Mouse (Mus musculus) regulatory T cell (primary cell): Measurements from ENCODE around the gene Snx25.

ENCODE experiments used
- in situ Hi-C: fragments of 300-600 bp; cut with MboI, MseI; formaldehyde crosslinking; loops from one replicate; pipeline ENCODE4 v1.15.1; 2025; ENCODE audit warnings: high pct_unique_total_duplicates

Snx25 gene

DNA sequence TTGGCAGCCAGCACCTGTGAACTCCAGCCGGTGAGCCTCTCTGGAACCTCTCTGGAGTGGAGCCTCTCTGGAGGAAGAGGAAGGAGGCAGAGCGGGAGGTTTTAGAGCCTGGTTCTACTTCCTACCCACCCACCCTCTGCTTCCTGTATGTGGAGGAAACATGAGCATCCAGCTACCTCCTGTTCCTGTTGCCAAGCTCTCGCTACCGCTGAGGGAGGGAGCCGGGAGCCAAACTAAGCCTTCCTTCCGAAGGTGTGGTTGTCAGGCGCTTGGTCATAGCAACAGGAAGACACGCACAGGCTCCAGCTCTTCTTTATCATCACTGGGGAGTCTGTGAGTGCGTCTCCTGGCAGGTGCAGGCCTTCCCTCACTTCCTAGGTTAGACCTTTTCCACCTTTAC, 129.8 kb downstream of the Snx25 start:
- in situ Hi-C loops: no loop called here

DNA sequence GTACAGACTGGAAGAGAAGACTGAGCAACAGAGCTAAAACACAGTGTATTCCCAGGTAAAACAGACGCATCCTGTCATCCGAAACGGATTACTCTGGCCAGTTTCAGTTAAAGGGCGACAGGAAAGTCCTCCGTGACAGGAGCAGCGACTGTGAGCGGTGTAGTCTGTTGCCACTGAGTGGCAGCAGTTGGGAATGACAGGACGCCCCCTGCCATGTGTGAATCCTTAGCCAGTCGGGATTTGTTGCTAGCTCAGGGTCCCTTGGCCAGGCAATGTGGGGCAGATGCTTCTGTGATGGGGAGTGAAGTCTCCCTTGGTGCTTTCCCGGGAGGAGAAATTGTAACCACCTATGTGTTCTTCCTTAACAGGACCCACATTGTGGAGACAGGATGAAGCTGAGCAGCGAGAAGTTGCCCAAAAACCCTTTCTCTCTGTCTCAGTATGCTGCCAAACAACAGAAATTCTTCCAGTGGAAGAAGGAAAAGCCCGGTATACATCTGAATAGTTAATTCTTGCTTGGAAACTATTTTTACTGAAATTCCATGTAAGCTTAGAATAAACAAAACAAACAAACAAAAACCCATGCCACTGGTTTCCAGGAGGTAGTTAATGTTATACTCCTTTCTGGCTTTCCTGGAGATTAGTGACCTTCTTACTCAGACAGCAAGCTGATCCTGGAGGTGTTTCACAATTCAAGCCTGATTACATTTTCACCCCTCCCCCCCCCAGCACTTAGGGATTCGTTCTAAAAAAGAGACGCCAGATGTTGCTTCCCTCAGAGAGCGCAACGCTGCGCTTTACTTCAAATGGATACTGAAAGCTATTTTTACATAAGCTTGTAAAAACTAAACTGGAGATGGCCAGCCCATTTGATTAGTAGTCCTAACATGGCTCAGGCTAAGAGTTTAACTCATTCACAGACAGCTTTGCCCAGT, 140.9 kb downstream of the Snx25 start:
- in situ Hi-C loops: no loop called here

DNA sequence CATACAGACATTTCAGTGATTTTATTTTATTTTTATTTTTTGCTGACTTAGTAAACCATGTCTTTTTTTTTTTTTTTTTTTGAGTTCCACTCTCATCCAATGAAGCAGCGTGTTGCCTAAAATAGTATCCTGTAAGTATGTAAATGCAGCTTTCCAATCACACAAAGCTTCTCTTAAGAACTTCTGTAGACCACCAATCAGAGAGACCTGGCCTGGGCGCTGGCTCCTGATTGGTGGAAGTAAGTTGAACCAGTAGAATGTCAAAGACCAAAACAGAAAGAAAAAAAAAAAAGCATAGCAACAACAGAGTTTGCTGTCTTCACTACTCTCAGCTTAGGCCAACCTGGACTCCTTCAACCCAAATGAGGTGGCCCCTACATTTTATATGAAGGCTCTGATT, 141.7 kb downstream of the Snx25 start:
- in situ Hi-C loops: no loop called here

DNA sequence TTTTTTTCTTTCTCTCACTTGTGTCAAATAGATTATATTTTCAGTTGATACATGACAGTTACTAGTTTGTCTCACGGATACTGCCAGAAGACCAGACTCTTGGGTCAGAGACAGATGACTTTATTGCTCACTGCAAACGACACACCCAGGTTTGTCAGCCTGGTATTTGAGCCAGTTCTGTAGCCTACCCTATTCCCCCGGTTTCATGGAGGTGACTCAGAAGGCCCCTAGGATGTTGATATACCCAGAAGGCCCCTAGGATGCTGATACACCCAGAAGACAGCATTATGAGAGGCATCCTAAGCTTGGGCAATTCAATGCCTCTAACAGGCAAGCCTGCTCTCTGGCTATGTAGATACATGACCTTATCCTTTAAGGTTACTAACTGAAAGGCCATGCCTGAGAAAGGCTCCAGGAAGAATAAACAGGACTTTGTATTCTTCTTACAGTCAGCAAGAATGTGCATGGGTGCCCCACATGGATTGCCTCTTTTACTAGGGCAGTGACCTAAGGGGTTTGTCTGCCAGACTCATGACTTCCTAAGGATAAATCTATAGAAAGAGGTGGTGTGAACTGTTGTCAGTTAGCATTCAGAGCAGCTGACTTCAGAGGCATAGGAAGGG, 144.8 kb downstream of the Snx25 start:
- in situ Hi-C loops: no loop called here

DNA sequence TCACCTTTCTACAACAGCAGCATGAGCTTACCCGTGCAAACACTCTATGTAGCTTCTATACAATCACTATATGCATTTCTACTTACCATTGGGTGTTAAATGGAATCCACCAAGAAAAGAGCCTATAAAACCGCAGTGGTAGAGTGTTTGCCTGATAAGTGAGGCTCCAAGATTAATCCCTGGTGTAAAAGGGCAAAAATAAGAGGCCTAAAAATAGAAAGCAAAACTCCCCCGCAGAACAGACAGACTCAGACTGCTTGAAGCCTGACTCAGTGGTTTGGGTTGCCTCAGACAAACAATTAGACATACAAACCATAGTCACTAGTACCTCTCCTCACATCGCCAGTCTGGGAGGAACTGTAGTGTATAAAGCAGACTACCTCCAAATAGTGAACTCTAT, 146.4 kb downstream of the Snx25 start, which contains the start of gene Ankrd37:
Gene Ankrd37 (minus strand): TSS at position 112 of the 400 bp plus-strand sequence.
- in situ Hi-C loops: no loop called here

DNA sequence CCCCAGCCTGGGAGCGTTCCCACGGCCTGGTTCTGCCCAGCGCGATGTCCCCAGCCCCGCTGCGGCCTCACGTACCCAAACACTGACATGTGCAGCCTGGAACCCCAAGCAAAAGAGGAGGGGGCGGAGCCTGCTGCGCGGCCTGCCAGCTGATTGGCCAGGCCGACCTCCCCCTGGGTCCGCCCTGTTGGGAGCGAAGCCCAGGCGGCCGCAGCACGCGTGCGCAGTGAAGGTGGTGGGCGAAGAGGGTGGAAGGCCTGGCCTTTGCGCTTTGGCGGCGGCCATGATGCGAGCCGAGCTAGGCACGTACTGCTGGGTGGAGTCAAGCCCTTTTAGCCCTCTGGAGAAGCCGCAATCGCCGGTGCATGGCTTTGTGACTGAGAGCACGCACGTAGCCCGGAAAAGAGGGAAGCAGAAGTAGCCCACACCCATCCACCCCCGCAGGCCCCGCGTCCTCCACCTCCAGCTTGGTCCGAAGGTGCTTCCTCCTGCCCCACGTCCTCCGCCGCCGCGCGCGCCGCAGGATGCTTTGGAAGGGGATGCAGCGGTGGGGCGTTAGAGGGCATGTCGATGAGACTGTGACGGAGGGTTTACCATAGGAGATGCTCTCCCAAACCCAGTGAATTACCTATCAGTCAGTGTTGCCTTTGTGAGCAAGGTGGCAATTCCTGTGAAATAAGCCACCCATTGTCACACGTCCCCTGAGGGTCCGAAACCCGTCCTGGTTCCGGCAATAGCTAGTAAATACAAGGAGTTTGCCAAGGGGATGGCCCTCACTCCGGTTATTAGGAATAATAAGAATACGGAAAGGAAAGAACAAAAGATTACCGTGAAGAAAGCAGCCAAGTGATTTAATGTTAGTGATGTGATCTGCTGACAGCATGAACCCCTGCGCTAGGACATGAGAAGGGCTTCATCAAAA, 151.9 kb downstream of the Snx25 start:
- in situ Hi-C loops: loop anchor here (10.0 to 25.0 kb wide), 2 partner anchors 1537 to 1705 kb away; partner anchors contain the start of genes Rwdd4a and Trappc11

DNA sequence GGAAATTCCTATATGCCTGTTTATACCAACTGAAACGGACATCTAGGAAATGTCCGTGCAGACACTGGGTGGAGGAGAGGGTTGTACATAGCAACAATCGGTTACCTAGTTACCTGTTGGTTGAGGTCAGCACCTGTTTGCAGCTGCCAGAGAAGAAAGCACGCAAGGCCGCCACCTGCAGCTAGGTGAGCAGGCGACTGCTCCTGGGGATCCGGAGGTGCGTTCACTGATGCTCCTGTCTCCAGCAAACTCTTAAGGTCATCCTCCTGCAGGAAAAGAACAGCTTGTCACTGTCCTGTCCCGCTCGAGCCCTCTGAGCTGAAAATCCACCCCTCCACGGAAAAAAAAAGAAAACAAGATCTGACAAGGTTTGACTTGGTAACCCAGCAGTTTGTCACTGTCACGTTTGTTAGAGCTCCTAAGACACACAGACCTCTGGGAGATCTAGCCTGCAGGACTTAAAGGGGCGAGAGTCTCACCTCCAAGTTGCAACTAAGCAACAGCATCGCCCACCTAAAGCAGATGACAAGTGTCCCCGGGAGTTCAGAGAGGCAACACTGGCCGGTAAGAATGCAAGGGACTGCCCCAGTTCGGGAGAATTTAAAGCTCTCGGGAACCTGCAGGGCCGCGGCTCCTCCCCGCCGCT, 152.7 kb downstream of the Snx25 start, which contains the start of gene Lrp2bp:
Gene Lrp2bp (plus strand): TSS at position 166 of the 646 bp plus-strand sequence.
- in situ Hi-C loops: loop anchor here (10.0 to 25.0 kb wide), 2 partner anchors 1538 to 1706 kb away; partner anchors contain the start of genes Rwdd4a and Trappc11

DNA sequence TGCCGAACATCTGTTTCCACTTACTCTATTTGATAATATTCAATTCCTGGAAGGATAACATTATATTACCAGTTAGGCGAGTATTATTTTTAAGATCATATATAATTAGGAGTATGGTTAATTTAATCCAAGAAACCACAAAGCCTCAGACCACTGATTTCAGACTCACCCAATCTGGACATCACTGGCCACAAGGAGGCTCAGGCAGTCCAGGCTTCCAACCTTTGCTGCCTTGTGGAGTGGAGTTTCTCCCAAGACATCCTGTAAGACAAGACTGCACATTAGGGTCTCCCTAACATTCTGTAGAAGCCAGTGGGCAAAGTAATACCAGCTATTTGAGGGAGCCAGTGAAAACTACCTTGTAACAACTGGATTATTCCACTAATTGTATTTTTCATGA, 153.7 kb downstream of the Snx25 start:
- in situ Hi-C loops: loop anchor here (10.0 to 25.0 kb wide), 2 partner anchors 1539 to 1707 kb away; partner anchors contain the start of genes Rwdd4a and Trappc11

DNA sequence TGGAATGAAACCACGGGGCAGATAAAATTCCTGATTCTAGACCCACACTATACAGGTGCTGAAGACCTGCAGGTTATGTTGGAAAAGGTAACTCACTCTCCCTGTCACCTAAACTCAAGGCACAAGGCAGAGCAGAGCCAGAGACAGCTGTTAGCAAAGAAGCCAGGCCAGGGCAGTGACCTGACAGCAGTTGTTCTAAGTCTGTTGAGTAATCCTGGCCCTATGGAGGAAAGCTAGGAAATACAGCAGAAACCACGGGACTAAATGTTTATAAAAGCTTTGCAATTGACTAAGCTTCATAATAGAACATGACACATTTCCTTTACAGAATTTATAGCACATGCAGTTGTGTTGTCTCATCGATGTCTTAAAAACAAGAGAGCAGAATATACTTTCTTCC, 156.4 kb downstream of the Snx25 start:
- in situ Hi-C loops: loop anchor here (10.0 to 25.0 kb wide), 2 partner anchors 1542 to 1709 kb away; partner anchors contain the start of genes Rwdd4a and Trappc11

DNA sequence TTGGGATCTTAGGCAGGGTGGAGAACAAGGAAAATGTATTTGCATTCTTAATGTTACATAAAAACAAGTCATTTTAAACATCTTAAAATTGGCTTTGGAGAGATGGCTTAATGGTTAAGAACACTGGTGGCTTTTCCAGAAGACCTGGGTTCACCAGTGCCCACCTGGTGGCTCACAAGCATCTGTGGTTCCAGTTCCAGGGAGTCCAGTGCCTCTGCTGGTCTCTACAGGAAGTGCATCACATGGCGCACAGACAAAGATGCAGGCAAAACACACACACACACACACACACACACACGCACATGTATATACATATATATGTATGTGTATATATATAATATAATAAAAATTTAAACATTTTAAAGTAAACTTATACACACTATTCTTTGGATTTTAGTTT, 157.8 kb downstream of the Snx25 start:
- in situ Hi-C loops: loop anchor here (10.0 to 25.0 kb wide), 2 partner anchors 1543 to 1711 kb away; partner anchors contain the start of genes Rwdd4a and Trappc11

DNA sequence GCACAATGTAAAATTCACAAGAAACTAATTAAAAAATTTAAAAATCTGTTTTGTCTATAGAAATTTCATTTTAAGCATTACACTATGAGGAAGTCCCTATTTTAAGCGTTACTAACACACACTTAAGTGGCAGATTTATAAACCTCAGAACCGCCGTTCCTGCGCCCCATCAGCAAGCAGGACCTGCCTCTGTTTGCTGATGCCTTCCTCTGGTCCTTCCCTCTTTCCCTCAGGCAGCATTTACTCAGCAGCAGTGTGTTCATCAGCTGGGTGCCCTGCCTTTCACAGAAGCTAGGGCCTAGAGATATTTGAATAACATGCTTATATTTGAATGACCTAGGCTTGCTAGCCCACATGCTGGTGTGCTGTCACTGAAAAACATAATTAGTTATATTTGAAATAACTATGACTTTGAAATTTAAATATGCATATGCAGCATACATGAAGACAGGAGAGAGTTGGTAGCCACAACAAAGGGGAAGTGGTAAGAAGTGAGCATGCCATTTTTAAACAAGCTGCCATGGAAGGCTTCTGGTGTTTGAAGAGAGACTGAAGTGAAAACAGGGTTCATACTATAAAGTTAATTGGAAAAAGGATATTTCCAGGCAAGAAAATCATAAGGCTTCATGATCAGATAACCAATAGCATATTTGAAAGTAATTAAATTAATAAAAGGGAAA, 161.2 kb downstream of the Snx25 start:
- in situ Hi-C loops: loop anchor here (10.0 to 25.0 kb wide), 2 partner anchors 1547 to 1714 kb away; partner anchors contain the start of genes Rwdd4a and Trappc11

DNA sequence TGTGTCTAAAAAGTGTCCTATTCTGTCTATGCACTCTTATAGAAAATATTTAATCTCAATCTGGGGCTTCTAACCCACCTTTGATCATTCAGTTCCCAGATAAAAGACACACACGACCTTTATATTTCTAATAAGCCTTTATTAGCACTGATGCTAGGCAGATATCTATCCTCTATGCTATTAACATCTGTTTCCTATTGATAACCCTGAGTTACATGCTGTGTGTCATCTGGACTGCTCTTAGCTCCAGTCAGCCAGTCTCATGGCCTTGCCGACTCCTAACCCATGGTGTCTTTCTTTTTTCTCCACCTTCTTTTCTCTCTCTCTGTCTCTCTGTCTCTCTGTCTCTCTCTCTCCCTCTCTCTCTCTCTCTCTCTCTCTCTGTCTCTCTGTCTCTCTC, 163.8 kb downstream of the Snx25 start:
- in situ Hi-C loops: loop anchor here (25.0 kb wide), 1 partner anchor 1549 kb away; the partner anchor contains the start of genes Rwdd4a and Trappc11

DNA sequence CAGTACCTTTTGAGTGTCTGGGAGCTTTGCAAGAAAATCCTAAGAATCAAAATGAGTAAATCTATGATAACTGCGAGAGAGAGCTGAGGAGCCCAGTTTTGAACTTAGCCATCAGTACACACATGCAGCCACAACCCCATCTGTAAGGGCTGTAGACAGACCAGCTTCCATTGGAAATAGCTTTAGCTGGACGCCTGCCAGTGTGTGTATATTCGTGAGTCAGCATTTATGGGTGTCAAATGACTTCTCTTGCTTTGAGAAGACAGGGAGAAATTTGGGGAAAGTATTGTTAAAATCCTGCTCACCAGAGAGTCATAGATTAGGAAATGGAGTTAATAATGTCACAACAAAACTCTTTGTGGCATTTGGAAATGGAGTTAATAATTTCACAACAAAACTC, 165.3 kb downstream of the Snx25 start:
- in situ Hi-C loops: loop anchor here (25.0 kb wide), 1 partner anchor 1551 kb away; the partner anchor contains the start of genes Rwdd4a and Trappc11
